Mouse (Mus musculus) inflammation-experienced regulatory T-cells, adult 6 months (primary cell): ENCODE measurements around the gene Cabp2. TPM values are rescaled to one million over a fixed set of nuclear protein-coding genes. Genes with fewer than 3 reads are reported as not detected.
"Not testable (repeated sequence)": the region's sequence is repeated elsewhere in the genome, so short reads cannot be mapped to it uniquely, and the experiment has no call there.

Experiments
- ATAC-seq: one replicate; pipeline ENCODE4 v1.8.0; 2017
- polyA plus RNA-seq, 3 experiments: library from polyadenylated mRNA; unstranded; fragments of 100-300 nt; shearing (Covaris generic); gene quantifications; one replicate each; pipeline ENCODE4 v1.2.1; 2017

Cabp2 gene
- polyA plus RNA-seq, result not detected

GRCm38 (mm10) chr19:4081394-4081793, at the start of gene Cabp2:
Gene Cabp2 (plus strand): TSS chr19:4081578.
- ATAC-seq, result no peak

DNA sequence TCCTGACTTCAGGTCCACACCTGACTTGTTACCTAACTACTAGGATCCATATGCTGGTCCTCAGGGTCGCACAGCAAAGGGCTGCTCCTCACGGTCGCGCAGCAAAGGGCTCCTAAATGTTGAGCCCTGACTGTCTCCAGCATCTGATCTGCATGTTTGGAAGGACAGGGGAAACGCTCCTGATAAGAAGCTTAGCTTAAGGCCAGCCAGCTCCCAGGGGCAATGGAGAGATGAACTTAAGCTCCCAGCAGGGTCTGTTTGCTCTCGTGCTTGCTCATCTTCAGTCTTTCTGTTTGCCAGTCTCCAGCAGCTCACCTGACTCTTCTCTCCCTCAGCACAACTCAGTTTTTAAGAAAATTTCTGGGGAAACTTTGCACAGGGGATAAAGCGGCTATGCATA, 48.7 kb upstream of the Cabp2 start:
- ATAC-seq, result no peak

DNA sequence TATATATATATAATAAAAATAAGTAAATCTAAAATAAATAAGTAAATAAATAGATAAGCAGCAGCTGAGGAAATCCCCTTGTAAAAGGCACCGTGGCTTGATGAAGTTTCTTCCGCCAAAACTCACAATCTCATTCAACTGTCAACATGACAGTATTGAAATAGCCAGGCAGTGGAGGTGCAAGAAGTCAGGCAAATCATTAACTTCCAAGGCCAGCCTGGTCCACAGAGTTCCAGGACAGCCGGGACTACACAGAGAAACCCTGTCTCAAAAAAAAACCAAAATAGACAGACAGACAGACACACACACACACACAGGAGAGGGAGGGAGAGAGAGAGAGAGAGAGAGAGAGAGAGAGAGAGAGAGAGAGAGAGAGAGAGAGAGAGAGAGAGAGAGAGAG, 48.1 kb upstream of the Cabp2 start:
- no peak for ATAC-seq

- ATAC-seq, result no peak
Observed at GRCm38 (mm10) chr19:4033742-4034141, 47.6 kb upstream of the Cabp2 start.

GRCm38 (mm10) chr19:4036327-4037045, 44.9 kb upstream of the Cabp2 start:
- ATAC-seq, result no peak

- not testable (repeated sequence) for ATAC-seq
Observed at GRCm38 (mm10) chr19:4037154-4037787, 44.1 kb upstream of the Cabp2 start.

- peak; percentile 97 for ATAC-seq
Observed at GRCm38 (mm10) chr19:4037788-4038232, 43.6 kb upstream of the Cabp2 start, which contains the start of gene Gstp1. Gene Gstp1 (minus strand): TSS chr19:4037985.

DNA sequence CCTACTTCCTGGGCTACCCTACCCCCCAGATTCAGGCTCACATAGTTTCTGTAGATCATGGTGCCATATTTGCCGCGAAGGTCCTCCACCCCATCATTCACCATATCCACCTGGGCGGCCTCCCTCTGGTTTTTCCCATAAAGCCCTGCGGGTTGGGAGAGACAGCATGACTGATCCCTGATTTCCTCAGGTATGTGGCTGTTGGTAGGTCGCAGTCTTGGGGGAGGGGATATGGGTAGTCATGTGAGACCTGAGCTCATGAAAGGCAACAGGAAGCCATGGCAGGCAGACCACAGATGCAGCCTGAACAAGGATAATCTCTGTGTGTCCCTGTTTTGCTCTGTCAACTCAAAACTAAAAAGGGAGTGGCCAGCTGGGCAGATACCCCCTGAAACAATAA, 40.4 kb upstream of the Cabp2 start:
- ATAC-seq, result not testable (repeated sequence)

- ATAC-seq, result not testable (repeated sequence)
Observed at GRCm38 (mm10) chr19:4041500-4041899, 39.9 kb upstream of the Cabp2 start.

DNA sequence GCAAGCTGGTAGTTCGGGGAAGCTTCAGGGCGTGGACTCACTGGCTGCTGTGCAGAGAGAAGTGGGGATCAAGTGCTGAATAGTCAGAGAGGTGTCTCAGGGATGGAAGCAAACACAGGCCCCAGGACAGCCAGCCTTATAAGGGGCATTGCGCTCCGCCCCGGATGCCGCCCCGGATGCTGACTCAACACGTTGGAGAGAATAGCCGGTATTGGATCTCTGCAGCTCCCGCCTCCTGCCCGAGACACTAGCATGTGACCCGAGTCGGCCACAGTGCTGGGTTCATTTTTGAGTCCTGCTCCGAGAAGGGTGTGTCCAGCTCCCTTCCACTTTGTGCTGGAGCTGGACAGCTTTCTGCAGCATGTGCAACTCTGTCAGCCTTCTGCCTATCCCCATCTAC, 39.3 kb upstream of the Cabp2 start:
- no peak for ATAC-seq

DNA sequence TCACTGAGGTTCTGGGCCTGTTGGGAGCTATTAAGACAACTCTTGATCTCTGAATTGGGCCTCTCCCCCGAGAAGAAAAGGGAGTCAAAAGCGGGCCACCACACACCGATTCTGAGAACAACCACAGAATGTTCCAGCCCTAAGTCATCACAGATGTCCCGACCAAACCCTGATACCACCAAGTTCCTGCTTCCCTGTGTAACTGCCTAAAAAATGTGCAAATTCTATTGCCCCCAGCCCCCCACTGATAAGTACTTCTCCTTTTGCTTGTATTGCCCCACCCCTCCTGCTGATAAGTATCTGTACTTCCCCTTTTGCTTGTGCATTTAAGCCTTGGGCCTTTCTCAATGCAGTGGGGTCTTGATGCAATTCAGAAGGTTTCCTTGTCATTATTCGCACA, 37.3 kb upstream of the Cabp2 start:
- not testable (repeated sequence) for ATAC-seq

DNA sequence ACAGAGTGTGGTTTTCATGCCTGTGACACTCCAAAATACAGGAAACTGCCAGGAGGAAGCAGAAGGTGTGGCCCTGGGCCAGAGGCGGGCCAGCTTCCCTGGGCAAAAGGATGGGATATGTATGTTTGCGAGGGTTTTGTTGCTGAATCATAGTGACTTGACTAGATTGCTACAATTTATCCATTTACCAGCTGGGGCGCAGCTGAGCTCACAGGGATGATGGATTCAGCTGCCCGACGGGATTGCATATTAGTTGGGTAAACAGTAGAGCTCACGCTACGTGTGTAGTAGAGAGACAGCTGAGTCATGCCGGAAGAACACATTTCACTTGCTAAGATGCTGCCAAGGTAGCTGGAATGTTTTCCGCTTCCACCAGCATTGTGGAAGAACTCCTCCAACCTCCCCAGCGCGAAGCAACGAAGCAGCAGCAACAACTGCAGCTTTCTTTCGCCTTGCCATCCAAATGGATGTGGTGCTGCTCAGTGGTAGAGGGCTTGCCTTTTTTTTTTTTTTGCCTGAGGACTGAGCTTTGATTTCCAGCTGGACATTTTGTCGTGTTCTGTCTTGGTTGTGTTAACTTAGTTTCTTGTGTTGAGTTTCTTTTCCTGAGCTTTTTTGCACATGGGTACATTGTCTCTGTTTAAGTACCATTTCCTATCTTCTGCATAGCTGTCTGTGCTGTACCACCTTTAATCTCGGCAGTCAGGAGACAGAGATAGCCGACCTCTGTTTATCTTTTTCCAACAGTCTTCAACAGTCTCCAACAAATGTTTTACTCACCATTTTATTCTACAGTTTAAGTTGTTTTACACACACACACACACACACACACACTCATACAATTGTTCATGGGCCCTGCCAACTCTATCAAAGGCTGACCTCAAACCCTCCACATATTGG, 35.2 kb upstream of the Cabp2 start, which contains the start of gene Gstp2:
Gene Gstp2 (minus strand): TSS at position 58 of the 900 bp plus-strand sequence.
- no peak for ATAC-seq

GRCm38 (mm10) chr19:4046866-4047254, 34.5 kb upstream of the Cabp2 start:
- ATAC-seq, result no peak

- peak; percentile 29 for ATAC-seq
Observed at GRCm38 (mm10) chr19:4047859-4048258, 33.5 kb upstream of the Cabp2 start.

DNA sequence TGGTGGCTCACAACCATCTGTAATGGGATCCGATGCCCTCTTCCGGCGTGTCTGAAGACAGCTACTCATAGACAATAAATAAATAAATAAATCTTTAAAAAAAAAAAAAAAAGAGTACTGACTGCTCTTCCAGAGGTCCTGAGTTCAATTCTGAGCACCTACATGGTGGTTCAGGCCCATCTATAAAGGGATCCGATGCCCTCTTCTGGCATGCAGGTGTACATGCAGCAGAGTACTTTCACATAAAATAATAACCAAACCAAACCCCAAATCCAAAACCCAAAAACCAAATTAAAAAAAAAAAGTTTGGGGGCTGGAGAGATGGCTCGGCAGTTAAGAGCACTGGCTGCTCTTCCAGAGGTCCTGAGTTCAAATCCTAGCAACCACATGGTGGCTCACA, 32.3 kb upstream of the Cabp2 start:
- not testable (repeated sequence) for ATAC-seq

GRCm38 (mm10) chr19:4051016-4051415, 30.4 kb upstream of the Cabp2 start:
- no peak for ATAC-seq

GRCm38 (mm10) chr19:4051741-4052515, 29.4 kb upstream of the Cabp2 start:
- ATAC-seq, result peak; percentile 63

GRCm38 (mm10) chr19:4052516-4053030, 28.8 kb upstream of the Cabp2 start:
- peak; percentile 55 for ATAC-seq

DNA sequence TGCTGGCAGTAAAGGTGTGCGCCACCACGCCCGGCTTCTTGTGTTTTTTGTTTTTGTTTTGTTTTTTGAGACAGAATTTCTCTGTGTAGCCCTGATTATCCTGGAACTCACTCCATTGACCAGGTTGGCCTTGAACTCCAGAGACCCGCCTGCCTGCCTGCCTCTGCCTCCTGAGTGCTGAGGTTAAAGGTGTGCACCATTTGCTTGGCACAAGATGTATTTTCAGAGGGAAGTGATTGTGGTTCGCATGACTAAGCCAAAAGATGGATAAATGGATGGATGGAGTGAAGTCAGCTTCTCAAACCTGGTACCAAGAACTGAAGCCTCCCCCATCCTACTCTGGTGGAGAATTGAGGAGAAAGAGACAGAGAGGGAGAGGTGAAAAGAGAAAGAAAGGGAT, 26.8 kb upstream of the Cabp2 start:
- no peak for ATAC-seq

DNA sequence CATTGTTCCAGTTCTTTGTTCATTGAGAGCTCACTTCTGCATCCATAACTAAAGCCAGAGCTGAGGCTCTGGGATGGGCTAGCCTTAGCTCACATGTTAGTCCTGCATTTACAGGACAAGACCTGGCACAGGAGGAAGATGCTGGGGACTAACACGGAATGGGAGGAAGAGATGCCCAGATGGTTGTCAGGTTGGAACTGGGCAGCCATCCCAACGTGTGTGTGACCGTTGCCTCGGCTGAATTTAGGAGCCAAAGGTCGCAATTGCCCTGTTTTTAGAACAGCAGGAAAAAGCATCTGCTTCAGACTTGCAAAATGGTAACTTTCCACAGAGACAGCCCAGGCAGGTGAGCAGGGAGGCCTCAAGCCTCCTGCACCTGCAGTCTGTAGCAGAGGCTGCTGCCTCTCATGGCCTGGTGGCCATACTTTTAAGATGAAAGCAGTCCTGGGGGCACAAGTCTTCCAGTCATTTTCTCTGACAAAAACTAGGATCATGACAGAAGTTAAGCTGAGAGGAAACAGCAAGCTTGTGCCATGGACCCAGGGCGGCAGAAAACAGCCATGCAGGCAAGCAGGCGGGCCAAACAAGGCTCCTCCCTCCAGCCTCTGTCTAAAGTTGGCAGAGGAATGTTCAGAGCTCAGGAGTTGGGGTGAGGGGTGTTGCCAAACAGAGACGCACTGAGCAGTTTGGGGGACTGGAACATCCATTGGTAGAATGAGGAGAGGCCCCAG, 26.0 kb upstream of the Cabp2 start:
- ATAC-seq, result no peak
